Comparison of ENCODE assay signal across 30 mouse cellular contexts in the genomic region with DNA sequence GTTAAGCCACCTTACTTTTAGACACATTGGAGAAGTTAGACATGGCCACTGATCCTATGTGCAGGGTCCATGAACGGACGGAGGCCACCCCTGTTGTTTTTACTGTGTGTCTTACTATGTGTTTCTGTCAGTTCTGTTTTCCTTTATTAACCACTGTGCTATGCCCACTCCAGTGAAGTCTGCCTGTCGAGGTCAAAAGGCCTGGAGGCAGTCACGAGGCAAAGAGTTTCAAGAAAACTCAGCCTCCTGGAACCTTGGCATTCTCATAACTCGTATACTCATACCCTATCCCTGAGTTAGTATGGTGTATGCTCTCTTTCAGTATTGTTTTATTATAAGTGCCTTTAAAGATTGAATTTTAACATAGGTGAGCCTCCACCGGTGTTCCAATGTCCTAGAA. TPM values are rescaled to one million over a fixed set of nuclear protein-coding genes. Genes with fewer than 3 reads are reported as not detected.
DNase-seq lines count a peak whose midpoint lies in the region; ATAC-seq and TF ChIP-seq lines count a peak whose summit lies in the region.
"Had no signal": no experiment of that assay in that cellular context is flagged by ENCODE, and none has a peak within 500 bp of the region (broad histone marks: within the 10 kb centered on the region; RNA-seq: fewer than 3 reads in every experiment).

No protein-coding gene starts in this region.

- no peak overlapping the region for H3K9ac ChIP-seq in kidney, embryonic 14.5 days (ENCODE audit: low read depth, low read length)
- H3K9ac ChIP-seq in kidney, embryonic 15.5 days: no peak overlapping the region
- H3K9ac ChIP-seq in ES-Bruce4 (ENCODE audit: low read depth, poor library complexity, severe bottlenecking): no peak overlapping the region
- H3K9ac ChIP-seq: embryonic facial prominence, embryonic 12.5 days; embryonic facial prominence, embryonic 15.5 days; forebrain, postnatal 0 days; heart, embryonic 12.5 days; heart, embryonic 15.5 days; hindbrain, embryonic 13.5 days had no signal

- intact Hi-C loops in gastrocnemius, adult 2 months (cut with DNase I): no loop called here

- 94% methylated on average over 6 of the region's 6 CpGs for WGBS in kidney, embryonic 14.5 days
- WGBS in kidney, embryonic 15.5 days: 91% methylated on average over 6 of the region's 6 CpGs
- WGBS in lung, adult 2 months: 91% methylated on average over 6 of the region's 6 CpGs

- H3K27me3 ChIP-seq in kidney, embryonic 14.5 days (ENCODE audit: control insufficient read depth, insufficient read depth, low read length): no peaks in the 10 kb centered on the region
- H3K27me3 ChIP-seq in kidney, embryonic 15.5 days: no peaks in the 10 kb centered on the region
- no peaks in the 10 kb centered on the region for H3K27me3 ChIP-seq in ES-Bruce4 (ENCODE audit: control insufficient read depth, insufficient read depth, low read length, poor library complexity, severe bottlenecking)
- H3K27me3 ChIP-seq: embryonic facial prominence, embryonic 12.5 days; embryonic facial prominence, embryonic 15.5 days; heart, embryonic 12.5 days; heart, embryonic 15.5 days; hindbrain, embryonic 13.5 days had no signal

- no peaks in the 10 kb centered on the region for H3K4me1 ChIP-seq in kidney, embryonic 14.5 days (ENCODE audit: control insufficient read depth, insufficient read depth, low read length)
- H3K4me1 ChIP-seq in kidney, embryonic 15.5 days: no peaks in the 10 kb centered on the region
- H3K4me1 ChIP-seq in ES-Bruce4 (ENCODE audit: control insufficient read depth, insufficient read depth, low read length): no peaks in the 10 kb centered on the region
- H3K4me1 ChIP-seq in lung, adult 2 months (ENCODE audit: control insufficient read depth, insufficient read depth, low read length): no peaks in the 10 kb centered on the region
- H3K4me1 ChIP-seq: embryonic facial prominence, embryonic 12.5 days; embryonic facial prominence, embryonic 15.5 days; heart, embryonic 12.5 days; heart, embryonic 15.5 days; hindbrain, embryonic 10.5 days; hindbrain, embryonic 13.5 days had no signal

- TF ChIP-seq CTCF in ES-Bruce4 (IDR thresholded peaks at IDR 0.05; ENCODE audit: low read depth, low read length): no peak
- TF ChIP-seq CTCF in lung, adult 2 months (IDR thresholded peaks at IDR 0.05; ENCODE audit: insufficient read depth, low read length): no peak
- no peak for TF ChIP-seq CTCF in gastrocnemius, adult 2 months (IDR thresholded peaks at IDR 0.05)

- TF ChIP-seq POLR2A in ES-Bruce4 (IDR thresholded peaks at IDR 0.05; ENCODE audit: insufficient read depth, low read length): no peak
- TF ChIP-seq POLR2A in lung, adult 2 months (IDR thresholded peaks at IDR 0.05; ENCODE audit: borderline replicate concordance, extremely low read depth, low read depth, low read length): no peak

- no peak for ATAC-seq in kidney, embryonic 14.5 days (ENCODE audit: low FRiP score, low TSS enrichment)
- no peak for ATAC-seq in kidney, embryonic 15.5 days (replicated peaks; ENCODE audit: low FRiP score)
- ATAC-seq: forebrain, embryonic 14.5 days; forebrain, postnatal 0 days; hindbrain, embryonic 16.5 days had no signal

- no peak overlapping the region for H3K27ac ChIP-seq in kidney, embryonic 14.5 days (ENCODE audit: low read depth, low read length)
- H3K27ac ChIP-seq in kidney, embryonic 15.5 days: no peak overlapping the region
- H3K27ac ChIP-seq in ES-Bruce4 (ENCODE audit: insufficient read depth, low read length): peak overlapping the region; percentile 93
- H3K27ac ChIP-seq in gastrocnemius, adult 2 months: no peak overlapping the region
- H3K27ac ChIP-seq: embryonic facial prominence, embryonic 12.5 days; embryonic facial prominence, embryonic 15.5 days; heart, embryonic 15.5 days; hindbrain, embryonic 10.5 days; hindbrain, embryonic 13.5 days had no signal

- H3K9me3 ChIP-seq in kidney, embryonic 14.5 days (ENCODE audit: control insufficient read depth, low read length): peaks cover 2% of the 10 kb centered on the region
- 0 out of 2 replicates have a peak, but pooled peaks cover 8% of the 10 kb centered on the region for H3K9me3 ChIP-seq in kidney, embryonic 15.5 days (replicated peaks)
- H3K9me3 ChIP-seq in ES-Bruce4 (replicated peaks; ENCODE audit: control insufficient read depth, insufficient read depth, low read length, poor library complexity, severe bottlenecking): peaks cover 27% of the 10 kb centered on the region
- H3K9me3 ChIP-seq: embryonic facial prominence, embryonic 12.5 days; embryonic facial prominence, embryonic 15.5 days; heart, embryonic 15.5 days; hindbrain, embryonic 10.5 days had no signal

- H3K4me3 ChIP-seq in kidney, embryonic 14.5 days (ENCODE audit: low read length): no peak overlapping the region
- H3K4me3 ChIP-seq in kidney, embryonic 15.5 days (replicated peaks): no peak overlapping the region
- no peak overlapping the region for H3K4me3 ChIP-seq in ES-Bruce4 (ENCODE audit: low read depth, low read length)
- H3K4me3 ChIP-seq in lung, adult 2 months (replicated peaks; ENCODE audit: extremely low read depth, low read depth, low read length): no peak overlapping the region
- no peak overlapping the region for H3K4me3 ChIP-seq in gastrocnemius, adult 2 months
- H3K4me3 ChIP-seq: embryonic facial prominence, embryonic 12.5 days; embryonic facial prominence, embryonic 15.5 days; heart, embryonic 12.5 days; heart, embryonic 15.5 days; hindbrain, embryonic 10.5 days; hindbrain, embryonic 13.5 days had no signal

- H3K4me2 ChIP-seq in kidney, embryonic 14.5 days (replicated peaks; ENCODE audit: low read depth, low read length): no peak overlapping the region
- no peak overlapping the region for H3K4me2 ChIP-seq in kidney, embryonic 15.5 days
- H3K4me2 ChIP-seq: embryonic facial prominence, embryonic 12.5 days; embryonic facial prominence, embryonic 15.5 days; heart, embryonic 12.5 days; heart, embryonic 15.5 days; hindbrain, embryonic 13.5 days had no signal

- DNase-seq in kidney, adult 11 months: peak; percentile 43
- peak; percentile 41 to 52 for DNase-seq in kidney, adult 8-10 months
- peak; percentile 72 for DNase-seq in R1 (ENCODE audit: low read depth, low spot score)
- DNase-seq in lung, adult 2 months: no peak
- no peak for DNase-seq in gastrocnemius, adult 2 months
- DNase-seq: adrenal gland, adult 2 months; adrenal gland, postnatal 14 days; cerebellum, adult 11 months; cerebellum, adult 2 months; cerebellum, adult 9-11 months; cerebellum, postnatal 25 days; forebrain, postnatal 0 days; gastrocnemius, postnatal 25 days; heart, adult 18-20 months; heart, postnatal 10 days; heart, postnatal 36 days had no signal

- no peaks in the 10 kb centered on the region for H3K36me3 ChIP-seq in kidney, embryonic 14.5 days (ENCODE audit: control insufficient read depth, insufficient read depth, low read length)
- no peaks in the 10 kb centered on the region for H3K36me3 ChIP-seq in kidney, embryonic 15.5 days
- H3K36me3 ChIP-seq in ES-Bruce4 (ENCODE audit: control insufficient read depth, insufficient read depth, low read length, poor library complexity, severe bottlenecking): no peaks in the 10 kb centered on the region; the same call in 1 of the 2 replicates
- H3K36me3 ChIP-seq: embryonic facial prominence, embryonic 12.5 days; embryonic facial prominence, embryonic 15.5 days; heart, embryonic 12.5 days; heart, embryonic 15.5 days; hindbrain, embryonic 10.5 days; hindbrain, embryonic 13.5 days had no signal

- TF ChIP-seq EP300 in ES-Bruce4 (IDR thresholded peaks at IDR 0.05; ENCODE audit: insufficient read depth, low read depth, low read length): no peak

RNA-seq across cellular contexts. Expression of gene Bcl2l15, which starts 7.3 kb away (rescaled TPM):
- not detected in 2 replicates for polyA plus RNA-seq in kidney, embryonic 14.5 days (2014; fragmentation: Nextera tagmentation; extraction: Ambion mirVana)
- 0.14 and 0.17 TPM in 2 replicates for polyA plus RNA-seq in kidney, embryonic 15.5 days (2015; fragmentation: Nextera tagmentation; extraction: Ambion mirVana)
- polyA plus RNA-seq in ES-Bruce4 (2011; ENCODE audit: insufficient read depth, insufficient read length, low read depth, missing spikeins): 0.91 TPM in 1 of 2 replicates, not detected in the other
- not detected in 2 replicates for polyA plus RNA-seq in lung, adult 2 months (2012; rRNA removed)
- total RNA-seq in gastrocnemius, adult 2 months (2021): under 1 TPM; 0.23 to 0.73 TPM
- total RNA-seq: adrenal gland, adult 2 months; forebrain, postnatal 0 days; gastrocnemius, adult 8-10 months; heart, adult 18-20 months; heart, postnatal 36 days had no signal
- polyA plus RNA-seq: adrenal gland, adult 2 months; embryonic facial prominence, embryonic 12.5 days; embryonic facial prominence, embryonic 15.5 days; forebrain, embryonic 14.5 days; forebrain, postnatal 0 days; hindbrain, embryonic 10.5 days had no signal

RNA-seq across cellular contexts. Expression of gene Ptpn22, which starts 19.9 kb away (rescaled TPM):
- 0.26 and 0.92 TPM in 2 replicates for polyA plus RNA-seq in kidney, embryonic 14.5 days (2014; fragmentation: Nextera tagmentation; extraction: Ambion mirVana)
- 0.58 and 0.73 TPM in 2 replicates for polyA plus RNA-seq in kidney, embryonic 15.5 days (2015; fragmentation: Nextera tagmentation; extraction: Ambion mirVana)
- polyA plus RNA-seq in ES-Bruce4 (2011; ENCODE audit: insufficient read depth, insufficient read length, low read depth, missing spikeins): 1.6 TPM in 1 of 2 replicates, not detected in the other
- polyA plus RNA-seq in lung, adult 2 months (2012; rRNA removed): 2.5 and 2.7 TPM in 2 replicates
- under 1 TPM; 0.18 to 0.42 TPM for total RNA-seq in gastrocnemius, adult 2 months (2021)

RNA-seq across cellular contexts. Expression of gene Gm43064, which starts 30.3 kb away (rescaled TPM):
- 0.12 TPM in 1 of 2 replicates, not detected in the other for polyA plus RNA-seq in kidney, embryonic 14.5 days (2014; fragmentation: Nextera tagmentation; extraction: Ambion mirVana)
- polyA plus RNA-seq in kidney, embryonic 15.5 days (2015; fragmentation: Nextera tagmentation; extraction: Ambion mirVana): 0.27 and 0.30 TPM in 2 replicates
- not detected in 2 replicates for polyA plus RNA-seq in ES-Bruce4 (2011; ENCODE audit: insufficient read depth, insufficient read length, low read depth, missing spikeins)
- 0.14 TPM in 1 of 2 replicates, not detected in the other for polyA plus RNA-seq in lung, adult 2 months (2012; rRNA removed)
- total RNA-seq in gastrocnemius, adult 2 months (2021): under 1 TPM; 0.46 to 0.47 TPM
- total RNA-seq: adrenal gland, postnatal 14 days; adrenal gland, postnatal 4 days; common myeloid progenitor, adult 5-6 weeks; heart, postnatal 10 days; heart, postnatal 36 days had no signal
- polyA plus RNA-seq: adrenal gland, adult 2 months; heart, embryonic 15.5 days had no signal

RNA-seq across cellular contexts. Expression of gene Ap4b1, which starts 30.4 kb away (rescaled TPM):
- polyA plus RNA-seq in kidney, embryonic 14.5 days (2014; fragmentation: Nextera tagmentation; extraction: Ambion mirVana): 12.1 and 22.2 TPM in 2 replicates
- 18.9 and 19.6 TPM in 2 replicates for polyA plus RNA-seq in kidney, embryonic 15.5 days (2015; fragmentation: Nextera tagmentation; extraction: Ambion mirVana)
- 14.6 and 15.6 TPM in 2 replicates for polyA plus RNA-seq in ES-Bruce4 (2011; ENCODE audit: insufficient read depth, insufficient read length, low read depth, missing spikeins)
- polyA plus RNA-seq in lung, adult 2 months (2012; rRNA removed): 8.2 and 12.1 TPM in 2 replicates
- total RNA-seq in gastrocnemius, adult 2 months (2021): 1 to 10 TPM; 7.1 to 8.8 TPM

RNA-seq across cellular contexts. Expression of gene Dclre1b, which starts 30.5 kb away (rescaled TPM):
- polyA plus RNA-seq in kidney, embryonic 14.5 days (2014; fragmentation: Nextera tagmentation; extraction: Ambion mirVana): 36.7 and 41.4 TPM in 2 replicates
- polyA plus RNA-seq in kidney, embryonic 15.5 days (2015; fragmentation: Nextera tagmentation; extraction: Ambion mirVana): 25.1 and 28.3 TPM in 2 replicates
- 9.3 and 10.9 TPM in 2 replicates for polyA plus RNA-seq in ES-Bruce4 (2011; ENCODE audit: insufficient read depth, insufficient read length, low read depth, missing spikeins)
- polyA plus RNA-seq in lung, adult 2 months (2012; rRNA removed): 13.5 and 14.0 TPM in 2 replicates
- 1 to 10 TPM; 6.4 to 8.6 TPM for total RNA-seq in gastrocnemius, adult 2 months (2021)

Comparison
In these comparisons a context has a peak if more than half of its experiments do, and no peak if none do; other contexts are left out.
1. DNase-seq: peak in kidney, adult 11 months (single experiment), kidney, adult 8-10 months (2 of 2) and R1 (single experiment); none in lung, adult 2 months (single experiment) and gastrocnemius, adult 2 months (single experiment).